Mouse (Mus musculus) left cerebral cortex, postnatal 14 days (tissue): ENCODE data around the gene Snu13. TPM values are rescaled to one million over a fixed set of nuclear protein-coding genes. Genes with fewer than 3 reads are reported as not detected.

Source experiments
- DNase-seq, 2 experiments: peaks; one replicate each; pipeline ENCODE4 v3.0.0; 2021 to 2022; ENCODE audit warnings: low spot score in 2 of 2, mixed read lengths in 1 of 2
- intact Hi-C: fragments of 180-260 bp; cut with DNase I; formaldehyde crosslinking; loops from one replicate; pipeline ENCODE4 v1.15.1; 2025
- total RNA-seq, 2 experiments: library from RNA; stranded (reverse); gene quantifications; 2 replicates each; pipeline ENCODE4 v1.2.3; 2021

The Snu13 gene
- total RNA-seq, 2 experiments from 2014 or later = 91.1 to 102 TPM

DNA sequence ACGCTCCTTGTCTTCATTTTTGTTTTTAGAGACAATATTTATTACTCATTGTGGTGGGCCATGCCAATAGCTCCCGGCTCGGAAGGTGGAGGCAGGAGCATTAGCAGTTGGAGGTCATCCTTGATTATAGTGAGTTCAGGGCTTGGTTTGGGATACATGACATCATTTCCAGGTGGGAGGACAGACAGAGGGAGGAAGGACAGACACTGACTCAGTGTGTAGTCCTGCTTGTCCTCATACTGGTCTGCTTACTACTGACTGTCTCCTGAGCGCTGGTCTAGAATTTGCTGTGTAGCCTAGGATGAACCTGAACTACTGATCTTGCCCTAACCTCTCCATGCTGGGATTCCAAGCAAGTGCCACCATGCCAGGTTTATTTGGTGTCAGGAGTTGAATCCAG lies 13.6 kb downstream of the Snu13 start, which contains the start of gene Desi1:
Gene Desi1 (minus strand): TSS at position 101 of the 400 bp plus-strand sequence.
- intact Hi-C loops = no loop called here
- no peak for DNase-seq

DNA sequence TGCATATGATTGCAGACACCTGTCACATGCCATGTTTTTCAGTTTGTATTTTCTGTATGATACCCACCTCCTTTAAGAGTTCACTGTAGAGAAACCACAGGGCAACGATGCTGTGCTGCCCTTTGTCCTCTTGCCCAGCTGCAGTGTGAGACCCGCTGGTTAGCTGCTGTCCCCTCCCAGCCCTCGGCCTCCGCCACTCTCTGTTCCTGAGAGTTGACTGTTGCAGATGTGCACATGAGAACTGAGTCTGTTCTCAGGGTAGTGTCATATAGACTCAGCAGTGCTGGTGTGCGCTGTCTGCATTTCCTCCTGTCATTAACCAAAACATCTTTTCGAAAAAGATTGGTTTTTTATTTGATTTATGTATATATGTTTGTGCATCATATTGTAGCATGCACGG lies 15.0 kb downstream of the Snu13 start:
- intact Hi-C loops = no loop called here
- no peak for DNase-seq

DNA sequence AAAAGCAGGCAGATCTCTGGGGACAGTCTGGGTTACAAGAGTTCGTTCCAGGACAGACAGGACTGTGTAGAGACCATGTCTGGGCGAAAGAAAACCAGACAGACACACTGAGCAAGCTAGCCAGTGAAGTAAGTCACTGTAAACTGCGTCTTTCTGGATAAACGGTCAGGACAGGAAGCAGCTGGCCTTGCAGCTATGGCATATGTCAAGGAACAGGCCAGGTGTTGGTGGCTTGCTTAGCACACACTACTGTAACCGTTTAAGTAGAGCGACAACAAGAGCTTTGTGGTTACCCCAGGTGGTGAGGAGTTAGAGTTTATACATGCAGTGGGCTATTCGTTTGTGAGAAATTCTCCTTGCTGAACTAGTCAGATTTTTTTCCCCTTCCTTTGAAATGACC lies 19.7 kb downstream of the Snu13 start:
- no peak for DNase-seq
- intact Hi-C loops = no loop called here

DNA sequence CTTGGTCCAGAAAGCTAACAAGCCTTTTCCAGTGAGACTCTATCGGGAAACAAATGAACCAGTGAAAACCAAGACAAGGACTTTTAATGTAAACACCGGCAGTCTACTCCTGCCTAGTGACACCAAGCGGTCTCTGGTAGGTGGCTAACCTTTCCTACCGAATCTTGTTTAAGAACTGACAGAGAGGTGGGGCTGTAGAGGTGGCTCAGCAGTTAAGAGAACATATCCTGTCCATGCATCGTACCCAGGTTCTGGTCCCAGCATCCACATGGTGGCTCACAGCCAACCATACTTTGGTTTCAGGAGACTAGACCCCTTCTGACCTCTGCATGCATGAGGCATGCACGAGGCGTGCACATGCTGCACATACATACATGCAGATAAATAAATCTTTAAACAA lies 20.1 kb downstream of the Snu13 start:
- intact Hi-C loops = no loop called here
- DNase-seq = no peak

DNA sequence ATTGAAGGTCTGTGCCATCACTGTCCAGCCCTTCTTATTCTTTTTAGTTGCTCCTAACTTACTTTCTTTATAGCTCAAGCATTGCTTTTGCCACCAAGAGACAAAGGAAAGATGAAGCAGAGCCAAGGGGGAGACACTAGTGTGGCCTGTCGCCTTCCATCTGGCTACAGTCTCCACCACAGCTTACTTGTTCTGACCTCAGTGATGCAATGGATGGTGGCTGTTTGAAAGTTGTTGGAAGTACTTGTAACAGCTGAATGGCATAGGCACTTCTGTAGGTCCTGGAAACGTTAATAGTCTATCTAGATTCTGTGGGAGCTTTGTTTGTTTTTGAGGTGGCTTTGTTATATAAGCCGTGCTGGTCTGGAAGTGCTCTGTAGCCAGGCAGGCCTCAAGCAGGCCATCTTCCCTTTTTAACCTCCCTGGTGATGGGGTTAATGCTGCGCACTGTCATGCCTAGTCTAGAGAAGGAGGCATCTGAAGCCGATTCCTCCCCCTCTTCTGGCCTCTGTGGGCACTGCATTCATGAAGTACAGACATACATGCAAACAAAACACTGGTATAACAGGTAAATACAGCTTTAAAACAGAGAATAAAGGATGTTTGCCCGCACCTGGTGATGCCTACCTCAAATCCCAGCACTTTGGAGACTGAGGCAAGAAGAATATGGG lies 23.3 kb downstream of the Snu13 start:
- intact Hi-C loops = no loop called here
- no peak for DNase-seq

DNA sequence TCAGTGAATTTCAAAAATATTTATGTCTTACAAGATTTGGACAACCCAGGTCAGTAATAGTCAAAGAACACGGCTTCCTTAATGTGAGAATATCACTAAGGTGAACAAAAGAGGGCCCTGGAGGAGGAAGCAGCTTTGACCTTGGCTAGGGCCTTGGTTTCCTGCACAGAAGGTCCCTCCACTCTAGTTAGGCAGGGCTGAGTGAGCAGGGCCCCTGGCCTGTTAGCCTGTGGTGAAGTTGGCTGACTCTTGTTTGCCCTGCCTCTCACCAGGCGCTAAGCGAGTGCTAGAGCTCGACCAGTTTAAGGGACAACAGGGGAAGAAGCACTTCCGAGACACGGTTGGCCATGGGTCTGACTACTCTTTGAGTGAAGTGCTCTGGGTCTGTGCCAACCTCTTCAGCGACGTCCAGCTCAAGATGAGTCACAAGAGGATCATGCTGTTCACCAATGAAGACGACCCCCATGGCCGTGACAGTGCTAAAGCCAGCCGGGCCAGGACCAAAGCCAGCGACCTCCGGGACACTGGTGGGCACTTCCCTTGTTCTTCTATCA lies 24.8 kb downstream of the Snu13 start:
- no peak for DNase-seq
- intact Hi-C loops = no loop called here

DNA sequence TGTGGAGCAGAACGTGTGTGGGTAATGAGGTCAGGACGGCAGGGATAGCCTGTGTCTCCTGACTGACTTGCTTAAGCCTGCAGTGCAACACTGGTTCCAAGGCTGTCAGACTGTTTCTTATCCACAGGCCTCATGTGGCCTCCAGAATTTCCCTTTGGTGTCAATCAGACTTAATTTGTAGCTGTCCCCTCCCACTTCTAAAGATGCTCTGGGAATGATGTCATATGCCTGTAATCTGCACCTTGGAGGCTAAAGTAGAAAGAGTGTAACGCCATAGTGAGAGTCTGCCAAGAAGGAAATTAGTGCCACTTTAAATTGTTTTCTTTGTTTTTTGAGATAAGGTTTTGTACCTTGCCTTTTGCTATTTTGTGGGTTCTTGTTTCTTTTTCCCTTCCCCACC lies 28.1 kb downstream of the Snu13 start:
- intact Hi-C loops = no loop called here
- no peak for DNase-seq

DNA sequence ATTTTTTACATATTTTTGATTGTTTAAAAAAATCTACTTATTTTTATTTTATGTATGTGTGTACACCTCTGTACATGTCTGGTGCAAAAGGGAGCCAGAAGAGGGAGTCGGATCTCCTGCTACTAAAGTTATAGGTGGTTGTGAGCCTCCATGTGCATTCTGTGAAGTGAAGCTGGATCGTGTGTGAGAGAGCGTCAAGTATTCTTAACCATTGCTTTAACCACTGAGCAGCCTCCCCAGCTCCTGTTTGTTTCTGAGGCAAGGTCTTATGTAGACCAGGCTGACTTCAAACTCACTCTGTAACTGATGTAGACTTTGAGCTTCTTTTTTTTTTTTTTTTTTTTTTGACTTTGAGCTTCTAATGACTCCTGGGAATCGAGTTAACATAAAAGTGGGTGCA lies 29.9 kb downstream of the Snu13 start:
- intact Hi-C loops = no loop called here
- DNase-seq = no peak

DNA sequence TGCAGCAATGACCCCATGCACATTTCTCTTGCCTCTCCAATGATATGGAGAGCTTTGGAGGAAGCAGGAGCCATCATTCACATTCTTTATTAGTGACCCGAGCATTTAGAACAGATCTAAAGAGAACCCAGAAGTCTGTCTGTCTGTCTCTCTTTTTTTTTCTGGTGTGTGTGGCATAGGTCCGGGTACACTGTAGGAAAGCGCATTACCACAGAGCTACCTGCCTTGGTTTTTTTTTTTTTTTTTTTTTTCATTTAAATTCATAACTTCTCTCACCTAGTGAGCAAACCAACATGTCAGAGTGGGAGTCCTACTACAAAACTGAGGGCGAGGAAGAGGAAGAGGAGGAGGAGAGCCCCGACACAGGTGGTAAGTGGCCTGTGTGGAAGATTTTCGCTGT lies 30.6 kb downstream of the Snu13 start:
- no peak for DNase-seq
- intact Hi-C loops = no loop called here

DNA sequence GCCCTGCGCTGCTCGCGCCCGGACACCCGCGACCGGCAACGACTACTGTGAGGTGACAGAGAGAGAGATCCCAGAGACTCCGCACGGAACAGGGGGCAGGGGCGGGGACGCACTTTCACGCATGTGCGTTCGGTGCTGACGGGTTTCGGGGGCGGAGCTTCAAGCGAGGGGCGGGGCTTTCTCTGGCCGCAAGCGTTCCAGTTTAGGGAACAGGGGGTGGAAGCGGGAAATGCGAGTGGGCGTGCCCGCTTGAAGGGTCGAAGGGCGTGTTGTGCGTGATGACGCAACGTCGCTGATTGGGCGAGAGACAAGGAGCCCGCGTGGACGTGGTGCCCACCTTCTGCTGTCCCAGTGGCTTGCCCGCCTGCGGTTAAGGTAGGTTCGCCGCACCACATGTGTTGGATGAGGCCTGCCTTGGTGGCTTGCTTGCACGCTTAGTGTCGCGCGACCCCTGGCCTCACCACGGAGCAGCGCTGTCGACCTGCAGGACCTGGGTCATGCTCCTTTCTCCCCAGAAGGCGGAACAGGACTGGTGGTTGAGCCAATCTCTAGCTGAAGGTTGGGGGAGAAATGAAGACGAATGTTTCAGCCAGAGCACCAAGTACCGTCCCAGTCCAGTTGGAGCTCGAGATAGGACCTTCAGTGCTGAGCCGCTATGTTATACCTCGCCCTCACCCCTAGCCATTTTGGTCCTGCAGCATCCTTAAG lies 31.1 kb downstream of the Snu13 start:
- intact Hi-C loops = no loop called here
- peak; percentile 99 to 100 for DNase-seq

DNA sequence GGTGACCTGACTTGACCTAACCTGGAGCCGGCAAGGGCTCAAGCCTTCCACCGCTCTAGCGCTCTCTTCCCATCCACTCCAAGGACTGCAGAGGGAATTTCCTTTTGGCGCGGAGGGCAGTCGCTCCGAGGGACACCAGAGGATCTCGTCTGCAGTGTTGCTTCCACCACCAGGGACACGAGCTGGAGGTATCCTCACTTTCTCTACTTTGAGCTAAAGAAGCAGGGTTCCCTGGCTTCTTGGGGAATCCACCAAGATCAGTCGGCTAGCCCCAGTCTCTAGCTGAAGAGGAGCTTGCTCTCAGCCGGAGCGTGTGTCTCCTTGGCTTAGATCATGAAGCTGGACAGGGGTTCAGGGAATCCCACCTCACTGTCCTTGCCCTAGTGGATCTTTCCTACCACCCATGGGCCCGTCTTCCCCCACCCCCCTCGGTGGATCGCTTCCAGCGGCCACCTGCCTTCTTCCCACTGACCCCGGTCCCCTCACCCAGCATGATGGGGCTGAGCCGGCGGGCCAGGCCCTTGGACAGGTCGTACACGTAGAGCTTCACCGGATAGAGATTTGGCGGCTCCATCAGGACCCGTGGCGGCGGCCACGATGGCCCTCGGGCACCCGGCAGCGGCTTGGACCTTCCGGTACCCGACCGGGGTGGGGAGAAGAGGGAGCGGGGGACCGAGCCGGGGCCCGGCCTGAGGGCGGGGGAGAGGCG lies 31.9 kb downstream of the Snu13 start:
- peak; percentile 34 to 43 for DNase-seq
- intact Hi-C loops = no loop called here

DNA sequence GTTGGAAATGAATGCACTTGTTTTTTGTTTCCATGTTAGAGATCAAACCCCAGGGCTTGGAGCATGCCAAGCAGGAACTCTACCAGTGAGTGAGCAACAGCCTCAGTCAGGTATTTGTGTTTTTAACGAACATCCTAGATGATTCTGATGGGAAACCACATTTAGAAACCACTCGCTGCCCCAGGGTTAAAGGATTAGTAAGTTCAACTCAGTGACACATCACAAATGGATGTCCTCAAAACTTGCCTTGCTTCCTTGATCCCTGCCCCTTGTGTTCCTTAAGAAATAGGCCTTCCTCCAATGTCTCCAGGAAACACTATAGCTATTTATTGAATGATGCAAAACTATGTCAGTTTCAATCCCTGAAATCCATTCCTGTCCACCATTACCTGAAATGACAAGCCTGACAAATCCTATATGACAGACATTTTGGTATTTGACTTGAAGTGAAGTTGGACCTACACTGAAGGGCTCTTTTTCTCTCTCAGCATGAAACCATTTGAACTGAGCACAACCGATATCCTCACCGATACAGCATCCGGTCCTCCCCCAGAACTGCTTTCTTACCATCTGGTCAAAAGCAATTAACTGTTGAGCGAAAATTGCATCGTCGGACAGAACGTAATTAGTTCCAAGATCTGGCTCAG lies 32.5 kb downstream of the Snu13 start:
- intact Hi-C loops = no loop called here
- no peak for DNase-seq

DNA sequence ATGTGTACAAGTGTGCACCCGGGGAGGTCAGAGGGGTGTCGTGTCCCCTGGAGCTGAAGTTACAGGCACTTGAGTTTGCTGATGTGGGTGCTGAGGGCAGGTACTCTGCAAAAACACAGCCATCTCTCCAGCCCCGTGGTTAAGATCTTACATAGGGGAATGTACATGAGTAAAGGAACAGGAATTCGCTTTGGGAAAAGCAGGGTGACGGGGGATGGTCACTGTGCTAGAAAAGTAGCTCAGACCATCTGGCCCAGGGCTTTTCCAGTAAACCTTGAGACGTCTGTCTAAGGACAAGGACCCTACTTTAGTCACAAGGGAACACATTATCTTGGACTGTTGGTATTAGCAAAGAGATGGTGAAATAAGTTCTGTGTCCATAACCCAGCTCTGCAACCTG lies 35.5 kb downstream of the Snu13 start:
- DNase-seq = no peak
- intact Hi-C loops = no loop called here

DNA sequence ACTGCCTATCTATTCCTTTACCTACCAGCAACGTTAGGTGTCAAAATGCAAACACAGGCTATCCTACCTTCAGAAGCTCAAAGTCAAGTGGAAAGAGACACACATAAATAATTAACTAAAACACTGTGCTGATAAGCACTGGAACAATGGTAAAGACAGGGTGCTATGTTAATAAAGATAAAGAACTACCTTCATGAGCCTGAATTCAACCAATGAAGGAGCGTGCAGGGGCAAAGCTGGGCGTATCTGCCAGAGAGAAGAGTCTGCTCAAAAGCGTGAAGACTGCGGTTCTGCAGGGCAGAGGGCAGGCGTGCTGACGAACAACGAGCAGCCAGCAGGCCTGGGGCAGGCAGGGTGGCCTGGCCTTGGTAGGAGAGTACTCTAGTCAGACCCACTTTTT lies 43.1 kb downstream of the Snu13 start:
- intact Hi-C loops = no loop called here
- no peak for DNase-seq

DNA sequence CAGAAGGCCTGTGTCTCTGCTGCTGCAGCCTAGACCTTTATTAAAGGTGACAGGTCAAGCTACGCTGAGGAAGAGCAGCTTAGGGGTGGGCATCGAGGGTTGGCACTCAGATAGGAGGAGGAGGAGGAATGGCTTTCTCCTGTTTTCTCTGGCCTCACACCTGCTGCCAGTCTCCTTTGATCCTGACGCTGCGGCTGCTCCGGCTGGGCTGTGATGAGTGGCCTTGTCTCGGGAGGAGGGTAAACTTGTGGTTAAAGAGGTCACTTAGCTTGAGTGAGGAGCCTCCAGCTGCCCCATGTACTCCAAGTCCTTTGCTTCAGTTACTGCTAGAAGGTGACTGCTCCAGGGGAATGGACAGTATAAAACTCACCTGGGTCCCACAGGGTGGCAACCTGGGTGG lies 53.4 kb downstream of the Snu13 start:
- no peak for DNase-seq
- intact Hi-C loops = no loop called here

DNA sequence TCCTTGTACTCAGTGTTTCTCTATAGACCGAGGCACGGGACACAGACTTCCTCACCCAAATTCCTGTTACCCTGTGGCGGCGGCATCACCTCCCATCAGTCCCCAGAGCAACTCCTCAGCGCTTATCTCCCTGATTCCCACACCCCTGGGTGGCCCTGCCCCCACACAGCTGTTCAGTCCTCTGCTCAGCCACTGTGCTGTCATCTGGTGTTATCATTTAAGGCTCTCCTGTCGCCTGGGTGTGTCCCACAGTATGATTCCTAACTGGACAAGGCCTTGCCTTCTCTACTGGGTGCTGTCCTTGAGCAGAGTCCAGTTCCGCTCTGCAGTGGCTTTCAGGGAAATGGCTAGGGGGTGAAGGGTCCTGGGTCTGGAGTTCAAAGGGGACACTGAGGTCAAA lies 56.8 kb downstream of the Snu13 start:
- no peak for DNase-seq
- intact Hi-C loops = no loop called here
